Mouse (Mus musculus): Measurements from ENCODE around the gene Cd93. TPM values are rescaled to one million over a fixed set of nuclear protein-coding genes. Genes with fewer than 3 reads are reported as not detected.

The Cd93 gene
- 4.5 and 5.5 TPM in 2 replicates for polyA plus RNA-seq (2015; fragmentation: Nextera tagmentation; extraction: Ambion mirVana)

GRCm38 (mm10) chr2:148443249-148443958, at the start of gene Cd93:
TSS of gene Cd93 (minus strand) at chr2:148443563.

GRCm38 (mm10) chr2:148407870-148408760, 35.2 kb downstream of the Cd93 start, which contains the start of gene Thbd:
TSS of gene Thbd (minus strand) at chr2:148408188.

DNA sequence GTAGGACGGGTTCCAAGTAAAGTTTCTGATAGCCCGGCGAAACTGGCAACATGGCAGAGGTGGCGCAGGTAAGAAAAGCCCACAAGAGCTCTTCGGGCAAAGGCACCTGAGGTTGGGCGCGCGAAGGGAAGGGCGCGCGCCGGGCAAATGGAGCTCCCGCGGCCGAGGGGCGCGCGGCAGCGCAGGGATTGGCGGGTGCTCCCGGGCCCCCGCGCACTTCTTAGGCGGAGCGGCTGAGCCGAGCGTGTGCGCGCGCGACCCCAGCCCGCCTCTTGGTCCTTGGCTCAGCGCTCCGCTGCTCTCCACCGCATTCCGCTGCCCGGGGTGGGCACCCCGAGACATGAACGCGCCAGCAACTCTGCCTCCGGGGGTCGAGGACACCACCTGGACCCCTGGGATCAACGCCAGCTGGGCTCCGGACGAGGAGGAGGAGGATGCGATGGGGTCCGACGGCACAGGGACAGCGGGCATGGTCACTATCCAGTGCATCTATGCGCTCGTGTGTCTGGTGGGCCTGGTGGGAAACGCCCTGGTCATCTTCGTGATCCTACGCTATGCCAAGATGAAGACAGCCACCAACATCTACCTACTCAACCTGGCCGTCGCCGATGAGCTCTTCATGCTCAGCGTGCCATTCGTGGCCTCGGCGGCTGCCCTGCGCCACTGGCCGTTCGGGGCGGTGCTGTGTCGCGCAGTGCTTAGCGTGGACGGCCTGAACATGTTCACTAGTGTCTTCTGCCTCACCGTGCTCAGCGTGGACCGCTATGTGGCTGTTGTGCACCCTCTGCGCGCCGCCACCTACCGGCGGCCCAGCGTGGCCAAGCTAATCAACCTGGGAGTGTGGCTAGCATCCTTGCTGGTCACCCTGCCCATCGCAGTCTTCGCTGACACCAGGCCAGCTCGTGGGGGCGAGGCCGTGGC, 48.0 kb downstream of the Cd93 start, which contains the start of gene Sstr4:
Gene Sstr4 (plus strand): TSS at position 214 of the 921 bp plus-strand sequence.

Other genes with a start within 250 kb of the Cd93 start
- gene Sstr4, start 48.2 kb downstream of the Cd93 start, polyA plus RNA-seq (2015; fragmentation: Nextera tagmentation; extraction: Ambion mirVana), result 3.7 and 4.0 TPM in 2 replicates
- gene Thbd, start 35.4 kb downstream of the Cd93 start, polyA plus RNA-seq (2015; fragmentation: Nextera tagmentation; extraction: Ambion mirVana), result 9.0 and 15.2 TPM in 2 replicates
- gene Nxt1, start 229.0 kb upstream of the Cd93 start, polyA plus RNA-seq (2015; fragmentation: Nextera tagmentation; extraction: Ambion mirVana), result 35.7 and 37.2 TPM in 2 replicates
- gene Gzf1, start 237.5 kb upstream of the Cd93 start, polyA plus RNA-seq (2015; fragmentation: Nextera tagmentation; extraction: Ambion mirVana), result 14.7 and 21.6 TPM in 2 replicates